Mouse (Mus musculus) lung, postnatal 0 days (tissue): ENCODE measurements at regions not wholly inside any gene's neighbourhood (a gene's known extent, or its start where the extent isn't known, plus 50 kb on each side); places are given as distances from the start of the nearest gene placed in this dataset.

Experiments
- ATAC-seq: fragments of 200-750 bp; cut with Nextera tagmentation; 2 replicates; pipeline ENCODE4 v1.8.0; 2017; ENCODE audit warnings: moderate library complexity
- DNase-seq: peaks from one replicate; pipeline ENCODE4 v3.0.0-alpha.2; 2016; ENCODE audit warnings: low spot score
- H3K27ac ChIP-seq: fragments of 300-500 bp; sonication (generic); 2 replicates; pipeline ENCODE4 v1.5.1; 2014; ENCODE audit warnings: antibody characterized with exemption, mild to moderate bottlenecking, low read length, mixed read lengths
- H3K27me3 ChIP-seq: fragments of 300-500 bp; sonication (generic); replicated peaks from 2 replicates; pipeline ENCODE4 v1.6.1; 2014; ENCODE audit warnings: low read length, mixed read lengths; ENCODE audit not compliant: insufficient read depth
- H3K36me3 ChIP-seq: fragments of 300-500 bp; sonication (generic); 2 replicates; pipeline ENCODE4 v1.6.1; 2014; ENCODE audit warnings: low read length, mixed read lengths; ENCODE audit not compliant: insufficient read depth
- H3K4me1 ChIP-seq: fragments of 300-500 bp; sonication (generic); 2 replicates; pipeline ENCODE4 v1.6.1; 2014; ENCODE audit warnings: antibody characterized with exemption, low read depth, low read length, mixed read lengths; ENCODE audit not compliant: insufficient read depth
- H3K4me2 ChIP-seq: fragments of 300-500 bp; sonication (generic); replicated peaks from 2 replicates; pipeline ENCODE4 v1.6.1; 2014; ENCODE audit warnings: low read depth, mild to moderate bottlenecking, low read length, moderate library complexity, mixed read lengths
- H3K4me3 ChIP-seq: fragments of 300-500 bp; sonication (generic); 2 replicates; pipeline ENCODE4 v1.5.1; 2014; ENCODE audit warnings: low read depth, low read length
- H3K9ac ChIP-seq: fragments of 300-500 bp; sonication (generic); replicated peaks from 2 replicates; pipeline ENCODE4 v1.6.1; 2014; ENCODE audit warnings: low read depth, mild to moderate bottlenecking
- H3K9me3 ChIP-seq: fragments of 300-500 bp; sonication (generic); 2 replicates; pipeline ENCODE4 v1.6.1; 2016; ENCODE audit warnings: low read length, mixed read lengths
- CTCF ChIP-seq: IDR thresholded peaks from 2 replicates; pipeline ENCODE4 v1.5.1; 2016; ENCODE audit warnings: antibody characterized with exemption, mild to moderate bottlenecking
- EP300 ChIP-seq: IDR thresholded peaks from 2 replicates; pipeline ENCODE4 v1.6.1; 2016; ENCODE audit warnings: antibody characterized with exemption, mild to moderate bottlenecking, control low read depth
- WGBS: fragments of 180-500 bp; shearing (Covaris S2); extraction: QIAGEN DNeasy Blood & Tissue Kit; methylation state at CpG from one replicate; pipeline ENCODE4 v1.1.7; 2014; 5-methylcytosine and 5-hydroxymethylcytosine counted together

GRCm38 (mm10) chr1:193971537-193971936, 601.4 kb upstream of the Camk1g start:
- WGBS, result 75% methylated on average over 1 of the region's 1 CpGs
- H3K9ac ChIP-seq, result no peak overlapping the region
- H3K9me3 ChIP-seq, result no peaks in the 10 kb centered on the region
- no peak overlapping the region for H3K27ac ChIP-seq
- H3K4me3 ChIP-seq, result no peak overlapping the region
- ATAC-seq (no peak), DNase-seq (no peak)
- no peak for TF ChIP-seq EP300
- no peak for TF ChIP-seq CTCF
- H3K4me2 ChIP-seq, result no peak overlapping the region
- no peaks in the 10 kb centered on the region for H3K27me3 ChIP-seq
- no peaks in the 10 kb centered on the region for H3K4me1 ChIP-seq
- H3K36me3 ChIP-seq, result no peaks in the 10 kb centered on the region

GRCm38 (mm10) chr1:193969264-193969908, 599.3 kb upstream of the Camk1g start:
- no peak overlapping the region for H3K4me2 ChIP-seq
- H3K36me3 ChIP-seq, result no peaks in the 10 kb centered on the region
- no peak for TF ChIP-seq EP300
- no peak for TF ChIP-seq CTCF
- 54% methylated on average over 4 of the region's 4 CpGs for WGBS
- no peak for DNase-seq
- H3K27me3 ChIP-seq, result no peaks in the 10 kb centered on the region
- no peaks in the 10 kb centered on the region for H3K9me3 ChIP-seq
- ATAC-seq, result no peak
- no peak overlapping the region for H3K9ac ChIP-seq
- H3K4me3 ChIP-seq, result no peak overlapping the region
- H3K27ac ChIP-seq, result no peak overlapping the region
- H3K4me1 ChIP-seq, result no peaks in the 10 kb centered on the region

GRCm38 (mm10) chr1:193967957-193968926, 598.1 kb upstream of the Camk1g start:
- 71% methylated on average over 4 of the region's 4 CpGs for WGBS

GRCm38 (mm10) chr1:193966652-193967555, 596.8 kb upstream of the Camk1g start:
- no peak for TF ChIP-seq CTCF
- TF ChIP-seq EP300, result no peak
- H3K27me3 ChIP-seq, result no peaks in the 10 kb centered on the region
- H3K36me3 ChIP-seq, result no peaks in the 10 kb centered on the region
- no peak overlapping the region for H3K4me3 ChIP-seq
- 38% methylated on average over 1 of the region's 1 CpGs for WGBS
- H3K9ac ChIP-seq, result no peak overlapping the region
- no peak overlapping the region for H3K4me2 ChIP-seq
- no peak for ATAC-seq
- H3K4me1 ChIP-seq, result no peaks in the 10 kb centered on the region
- H3K27ac ChIP-seq, result no peak overlapping the region
- H3K9me3 ChIP-seq, result no peaks in the 10 kb centered on the region
- DNase-seq, result no peak

More at GRCm38 (mm10) chr1:193967957-193968926, 598.1 kb upstream of the Camk1g start:
- H3K36me3 ChIP-seq, result no peaks in the 10 kb centered on the region
- TF ChIP-seq CTCF (no peak), EP300 (no peak)
- no peaks in the 10 kb centered on the region for H3K4me1 ChIP-seq
- peak; percentile 10 for DNase-seq
- no peak overlapping the region for H3K4me2 ChIP-seq
- H3K4me3 ChIP-seq, result no peak overlapping the region
- H3K9me3 ChIP-seq, result no peaks in the 10 kb centered on the region
- H3K27ac ChIP-seq, result no peak overlapping the region
- no peak for ATAC-seq
- no peaks in the 10 kb centered on the region for H3K27me3 ChIP-seq
- H3K9ac ChIP-seq, result no peak overlapping the region

GRCm38 (mm10) chr1:193965278-193965677, 595.2 kb upstream of the Camk1g start:
- WGBS, result 63% methylated on average over 1 of the region's 1 CpGs

GRCm38 (mm10) chr1:193951936-193952335, 581.8 kb upstream of the Camk1g start:
- H3K36me3 ChIP-seq, result no peaks in the 10 kb centered on the region
- H3K4me2 ChIP-seq, result no peak overlapping the region
- no peak overlapping the region for H3K9ac ChIP-seq
- H3K27me3 ChIP-seq, result no peaks in the 10 kb centered on the region
- H3K4me3 ChIP-seq, result no peak overlapping the region
- H3K9me3 ChIP-seq, result no peaks in the 10 kb centered on the region
- no peak overlapping the region for H3K27ac ChIP-seq
- TF ChIP-seq CTCF (no peak), EP300 (no peak)
- ATAC-seq, result no peak
- DNase-seq, result no peak
- H3K4me1 ChIP-seq, result no peaks in the 10 kb centered on the region

More at GRCm38 (mm10) chr1:193965278-193965677, 595.2 kb upstream of the Camk1g start:
- Histone ChIP-seq H3K27me3 (no peaks in the 10 kb centered on the region), H3K9me3 (no peaks in the 10 kb centered on the region), H3K4me2 (no peak overlapping the region), H3K27ac (no peak overlapping the region), H3K4me1 (no peaks in the 10 kb centered on the region), H3K36me3 (no peaks in the 10 kb centered on the region), H3K4me3 (no peak overlapping the region), H3K9ac (no peak overlapping the region)
- TF ChIP-seq EP300 (no peak), CTCF (no peak)
- ATAC-seq, result no peak
- DNase-seq, result no peak
